In genomic region chr17:14960951-14961556, GRCm38 (mm10) we compare ENCODE assay signal across 8 mouse cellular contexts. TPM values are rescaled to one million over a fixed set of nuclear protein-coding genes. Genes with fewer than 3 reads are reported as not detected.
DNase-seq lines count a peak whose midpoint lies in the region; ATAC-seq lines count a peak whose summit lies in the region.
"Not testable (repeated sequence)": the region's sequence is repeated elsewhere in the genome, so short reads cannot be mapped to it uniquely, and the experiment has no call there.

TSS of gene Phf10 (minus strand) at chr17:14961273.

- H3K9ac ChIP-seq in hindbrain, embryonic 15.5 days: peak within 1 kb of the TSS; percentile 72

- not testable (repeated sequence) for ATAC-seq in common myeloid progenitor, adult 5-6 weeks (replicated peaks; ENCODE audit: low read depth, poor library complexity, severe bottlenecking)
- ATAC-seq in hindbrain, embryonic 15.5 days (ENCODE audit: low FRiP score, low read depth): peak; percentile 79

- peak within 1 kb of the TSS; percentile 74 for H3K4me3 ChIP-seq in hindbrain, embryonic 15.5 days

- H3K27me3 ChIP-seq in hindbrain, embryonic 15.5 days: not testable (repeated sequence)

- intact Hi-C loops in gastrocnemius, postnatal 14 days (cut with DNase I; ENCODE audit: low total_unique reads): not testable (repeated sequence)

- under 1% methylated on average over 27 of the region's 100 CpGs for WGBS in hindbrain, embryonic 15.5 days

- DNase-seq in ZHBTc4 (ENCODE audit: low read depth, low spot score): peak; percentile 18
- peak; percentile 34 for DNase-seq in gastrocnemius, postnatal 14 days
- peak in 1 of 2 experiments; percentile 27 for DNase-seq in left cerebral cortex, adult 18-20 months (ENCODE audit: low spot score in 2 of 2)
- peak; percentile 25 for DNase-seq in lung, postnatal 14 days
- peak; percentile 54 for DNase-seq in ovary, postnatal 36 days (ENCODE audit: low spot score)
- DNase-seq in urinary bladder, postnatal 14 days (ENCODE audit: low spot score): peak; percentile 23

- peaks cover 12% of the 10 kb centered on the region for H3K4me1 ChIP-seq in hindbrain, embryonic 15.5 days (replicated peaks)

- H3K4me2 ChIP-seq in hindbrain, embryonic 15.5 days: peak within 1 kb of the TSS; percentile 99

- not testable (repeated sequence) for H3K9me3 ChIP-seq in hindbrain, embryonic 15.5 days

- H3K36me3 ChIP-seq in hindbrain, embryonic 15.5 days: not testable (repeated sequence)

- H3K27ac ChIP-seq in hindbrain, embryonic 15.5 days (replicated peaks): not testable (repeated sequence)

RNA-seq across cellular contexts. Expression of gene Phf10, which starts in this region (rescaled TPM):
- total RNA-seq in common myeloid progenitor, adult 5-6 weeks (2017): 105 and 124 TPM in 2 replicates
- total RNA-seq in gastrocnemius, postnatal 14 days (2021): 10 to 100 TPM; 45.8 to 54.1 TPM
- 14.2 and 16.5 TPM in 2 replicates for polyA plus RNA-seq in hindbrain, embryonic 15.5 days (2015; fragmentation: Nextera tagmentation; extraction: Ambion mirVana)
- total RNA-seq in left cerebral cortex, adult 18-20 months (2021): 10 to 100 TPM; 57.6 to 57.9 TPM
